Comparison of ENCODE assay signal across 10 mouse cellular contexts in the genomic region with DNA sequence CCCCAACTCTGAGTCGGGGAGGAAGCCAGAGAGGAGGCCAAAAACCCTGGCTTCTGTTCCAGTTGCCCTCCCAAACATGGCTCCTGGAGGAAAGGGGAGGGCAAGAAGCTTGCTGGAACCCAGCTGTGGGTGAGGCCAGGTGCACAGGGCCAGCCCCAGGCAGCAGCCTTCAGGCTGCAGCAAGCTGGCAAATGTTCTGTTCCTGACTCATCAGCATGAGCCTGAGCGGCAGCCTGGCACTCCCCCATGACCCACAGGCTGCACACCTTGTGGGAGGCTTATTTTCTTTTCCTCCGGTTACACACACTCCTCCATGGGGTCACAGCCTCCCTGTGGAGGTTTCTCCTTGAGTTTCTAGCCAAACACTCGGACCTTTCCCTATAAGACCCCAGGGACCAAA. TPM values are rescaled to one million over a fixed set of nuclear protein-coding genes. Genes with fewer than 3 reads are reported as not detected.
A peak's percentile ranks its signal among the peaks of the same experiment; 100 is the strongest.
DNase-seq lines count a peak whose midpoint lies in the region; ATAC-seq and TF ChIP-seq lines count a peak whose summit lies in the region.
"Had no signal": no experiment of that assay in that cellular context is flagged by ENCODE, and none has a peak within 500 bp of the region (broad histone marks: within the 10 kb centered on the region; RNA-seq: fewer than 3 reads in every experiment).

No protein-coding gene starts in this region.

- H3K4me2 ChIP-seq in kidney, embryonic 16.5 days (replicated peaks; ENCODE audit: low read depth, low read length), result no peak overlapping the region
- H3K4me2 ChIP-seq in forebrain, embryonic 12.5 days, result no peak overlapping the region
- H3K4me2 ChIP-seq: liver, embryonic 11.5 days had no signal

- no peak overlapping the region for H3K9ac ChIP-seq in kidney, embryonic 16.5 days (replicated peaks; ENCODE audit: low read length)
- no peak overlapping the region for H3K9ac ChIP-seq in forebrain, embryonic 12.5 days

- no peaks in the 10 kb centered on the region; the same call in 1 of the 2 replicates for H3K27me3 ChIP-seq in kidney, embryonic 16.5 days (ENCODE audit: insufficient read depth, low read length)
- H3K27me3 ChIP-seq in forebrain, embryonic 12.5 days, result peaks cover 58% of the 10 kb centered on the region

- peak; percentile 79 for ATAC-seq in kidney, embryonic 16.5 days (ENCODE audit: low FRiP score, low TSS enrichment)
- ATAC-seq in forebrain, embryonic 12.5 days (ENCODE audit: low FRiP score), result no peak

- peaks cover 34% of the 10 kb centered on the region for H3K4me1 ChIP-seq in kidney, embryonic 16.5 days (ENCODE audit: insufficient read depth, low read length)
- H3K4me1 ChIP-seq in forebrain, embryonic 12.5 days, result peaks cover 22% of the 10 kb centered on the region

- 18% methylated on average over 4 of the region's 4 CpGs for WGBS in kidney, embryonic 16.5 days
- 70% methylated on average over 4 of the region's 4 CpGs for WGBS in forebrain, embryonic 12.5 days

- H3K27ac ChIP-seq in kidney, embryonic 16.5 days (ENCODE audit: low read length), result no peak overlapping the region
- H3K27ac ChIP-seq in forebrain, embryonic 12.5 days, result no peak overlapping the region
- no peak overlapping the region for H3K27ac ChIP-seq in left cerebral cortex, adult 2 months
- H3K27ac ChIP-seq: midbrain, embryonic 10.5 days had no signal

- no peaks in the 10 kb centered on the region for H3K9me3 ChIP-seq in kidney, embryonic 16.5 days (ENCODE audit: low read length)
- H3K9me3 ChIP-seq in forebrain, embryonic 12.5 days, result no peaks in the 10 kb centered on the region
- H3K9me3 ChIP-seq: midbrain, embryonic 10.5 days had no signal

- intact Hi-C loops in left cerebral cortex, adult 2 months (cut with DNase I), result no loop called here

- no peaks in the 10 kb centered on the region for H3K36me3 ChIP-seq in kidney, embryonic 16.5 days (ENCODE audit: insufficient read depth, low read length)
- no peaks in the 10 kb centered on the region for H3K36me3 ChIP-seq in forebrain, embryonic 12.5 days (replicated peaks)
- H3K36me3 ChIP-seq: midbrain, embryonic 10.5 days had no signal

- no peak for TF ChIP-seq CTCF in left cerebral cortex, adult 2 months (IDR thresholded peaks at IDR 0.05)

- no peak overlapping the region for H3K4me3 ChIP-seq in kidney, embryonic 16.5 days (ENCODE audit: low read length)
- no peak overlapping the region for H3K4me3 ChIP-seq in forebrain, embryonic 12.5 days (replicated peaks)
- H3K4me3 ChIP-seq in left cerebral cortex, adult 2 months, result no peak overlapping the region
- H3K4me3 ChIP-seq: midbrain, embryonic 10.5 days had no signal

- DNase-seq in kidney, adult 8-10 months, result no peak
- DNase-seq in A20 (ENCODE audit: low read depth, low spot score) (peak; percentile 71), adipocyte (ENCODE audit: low spot score) (peak; percentile 59)
- peak; percentile 30 for DNase-seq in kidney, postnatal 14 days
- DNase-seq in left cerebral cortex, adult 2 months (ENCODE audit: extremely low spot score in 1 of 2, low spot score in 2 of 2), result no peak
- DNase-seq: layer of hippocampus, adult 9-11 months had no signal

RNA-seq across cellular contexts. Expression of a gene that starts 30.2 kb away (rescaled TPM):
- polyA plus RNA-seq in kidney, embryonic 16.5 days (2015; fragmentation: Nextera tagmentation; extraction: Ambion mirVana), result 45.5 and 45.7 TPM in 2 replicates
- 60.2 and 62.6 TPM in 2 replicates for polyA plus RNA-seq in forebrain, embryonic 12.5 days (2016; fragmentation: Nextera tagmentation; extraction: Ambion mirVana)
- total RNA-seq in left cerebral cortex, adult 2 months (2021), result 10 to 100 TPM; 20.2 to 21.8 TPM

Comparison
In these comparisons a context has a peak if more than half of its experiments do, and no peak if none do; other contexts are left out.
1. DNase-seq: peak in A20 (single experiment), adipocyte (single experiment) and kidney, postnatal 14 days (single experiment); none in kidney, adult 8-10 months (0 of 2) and left cerebral cortex, adult 2 months (0 of 2).